Mouse (Mus musculus): ENCODE measurements around the gene Clstn1. TPM values are rescaled to one million over a fixed set of nuclear protein-coding genes. Genes with fewer than 3 reads are reported as not detected.

Clstn1 gene
- polyA plus RNA-seq, 1 experiment from 2014 or later, result 64.3 TPM

DNA sequence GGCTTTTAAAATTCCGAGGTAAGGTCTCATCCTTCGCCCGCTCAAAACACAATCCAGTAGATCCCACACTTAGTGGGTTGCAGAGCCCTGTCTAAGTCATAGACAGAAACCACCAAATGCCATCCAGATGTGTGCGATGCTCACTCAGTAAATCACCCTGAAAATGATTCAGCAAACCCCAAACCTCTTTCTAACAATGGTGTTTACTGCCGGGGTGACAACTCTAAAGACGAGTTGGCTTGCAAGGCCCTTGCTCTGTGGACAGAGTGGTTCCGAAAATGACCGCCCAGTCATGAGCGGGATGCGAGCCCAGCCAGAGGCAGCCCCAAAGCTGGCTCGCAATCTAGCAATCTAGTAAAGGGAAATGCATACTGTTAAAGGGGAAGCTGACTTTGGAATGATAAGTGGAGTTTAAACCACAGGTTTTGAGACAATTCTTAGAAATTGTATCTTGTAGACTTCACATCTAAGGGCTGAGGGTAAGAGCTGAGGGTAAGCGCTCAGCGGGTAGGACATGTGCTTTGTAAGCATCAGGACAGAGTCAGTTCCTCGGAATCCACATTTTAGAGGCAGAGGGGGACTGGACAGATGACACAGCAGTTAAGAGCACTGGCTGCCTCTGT is 75.8 kb downstream of the Clstn1 start:
- Histone ChIP-seq H3K4me1 (replicated peaks) (0 out of 2 replicates have a peak, but pooled peaks cover 5% of the 10 kb centered on the region), H3K36me3 (no peaks in the 10 kb centered on the region), H3K27me3 (no peaks in the 10 kb centered on the region), H3K9ac (replicated peaks) (no peak overlapping the region), H3K9me3 (no peaks in the 10 kb centered on the region), H3K4me2 (no peak overlapping the region), H3K27ac (no peak overlapping the region), H3K4me3 (replicated peaks) (no peak overlapping the region)
- ATAC-seq (ENCODE audit: insufficient number of reproducible peaks, insufficient read depth, low FRiP score, low TSS enrichment, low read depth), result no peak
- WGBS, result 80% methylated on average over 14 of the region's 14 CpGs

DNA sequence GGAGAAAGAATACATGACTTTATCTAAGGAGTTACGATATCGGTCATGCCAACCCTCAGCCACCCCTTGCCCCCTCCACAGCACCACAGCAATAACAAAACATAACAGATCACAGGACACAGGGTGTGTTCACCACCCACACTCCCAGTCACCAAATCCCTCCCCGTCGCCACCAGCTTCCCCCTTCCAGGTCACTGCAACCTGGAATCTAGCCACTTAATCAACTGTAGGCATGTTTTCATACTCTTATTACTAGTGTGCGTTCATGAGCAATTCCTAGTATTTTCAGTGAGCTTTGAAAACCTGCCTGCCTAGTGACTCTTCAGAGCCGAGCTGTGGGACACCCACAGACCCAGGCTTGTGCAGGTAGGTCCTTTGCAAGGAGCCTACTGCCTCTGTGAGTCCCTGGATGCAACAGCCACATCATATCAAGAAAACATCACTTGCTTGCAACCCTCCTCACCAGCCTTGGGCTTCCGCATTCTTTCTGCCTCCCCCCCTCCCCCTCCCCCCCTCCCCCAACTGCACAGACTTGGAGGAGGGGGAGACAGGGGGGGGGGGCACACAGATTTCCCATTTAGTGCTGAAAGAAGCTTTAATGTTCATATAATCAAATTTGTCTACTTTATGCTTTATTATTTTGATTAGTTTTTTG is 77.7 kb downstream of the Clstn1 start:
- Histone ChIP-seq H3K4me2 (no peak overlapping the region), H3K4me3 (replicated peaks) (no peak overlapping the region), H3K9me3 (no peaks in the 10 kb centered on the region), H3K27me3 (no peaks in the 10 kb centered on the region), H3K4me1 (replicated peaks) (0 out of 2 replicates have a peak, but pooled peaks cover 3% of the 10 kb centered on the region), H3K36me3 (no peaks in the 10 kb centered on the region), H3K9ac (replicated peaks) (no peak overlapping the region; the same call in 1 of the 2 replicates), H3K27ac (no peak overlapping the region)
- ATAC-seq (ENCODE audit: insufficient number of reproducible peaks, insufficient read depth, low FRiP score, low TSS enrichment, low read depth), result no peak
- WGBS, result 74% methylated on average over 7 of the region's 7 CpGs

DNA sequence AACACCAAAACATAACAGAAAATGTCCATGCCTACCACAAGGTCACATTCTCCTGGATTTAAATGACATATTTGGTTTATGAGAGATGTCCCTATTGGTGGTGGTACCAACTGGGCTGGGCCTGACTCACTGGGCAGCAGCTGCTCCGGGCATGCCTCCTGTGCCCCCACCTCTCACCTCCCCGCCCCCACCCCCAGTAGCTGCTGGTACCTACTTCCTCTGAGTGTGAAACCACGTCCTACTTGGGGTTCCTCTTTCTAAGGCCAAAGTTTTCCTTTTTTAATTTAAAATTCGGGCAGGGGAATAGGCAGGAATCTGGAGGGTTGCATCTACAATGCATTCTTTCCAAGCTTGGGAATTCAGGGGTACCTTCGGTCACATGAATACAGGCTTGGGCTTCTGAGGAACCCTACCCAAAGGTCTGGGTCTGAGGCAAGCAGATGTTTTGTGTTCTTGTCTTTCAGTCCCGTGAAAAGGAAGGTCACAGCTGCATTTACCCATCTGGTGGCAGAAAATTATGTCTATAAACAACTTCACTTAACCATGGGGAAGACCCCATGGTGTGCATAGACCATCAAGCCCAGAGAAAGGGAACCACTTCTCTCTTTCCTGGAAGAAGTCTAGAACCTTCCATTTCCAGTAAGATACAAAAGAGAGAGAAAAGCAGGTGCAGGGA is 78.9 kb downstream of the Clstn1 start:
- no peak overlapping the region for H3K4me2 ChIP-seq
- no peak overlapping the region for H3K27ac ChIP-seq
- H3K9ac ChIP-seq (replicated peaks), result no peak overlapping the region
- 78% methylated on average over 6 of the region's 6 CpGs for WGBS
- no peak for ATAC-seq (ENCODE audit: insufficient number of reproducible peaks, insufficient read depth, low FRiP score, low TSS enrichment, low read depth)
- H3K9me3 ChIP-seq, result no peaks in the 10 kb centered on the region
- H3K4me3 ChIP-seq (replicated peaks), result no peak overlapping the region
- H3K36me3 ChIP-seq, result no peaks in the 10 kb centered on the region
- 0 out of 2 replicates have a peak, but pooled peaks cover 3% of the 10 kb centered on the region for H3K4me1 ChIP-seq (replicated peaks)
- no peaks in the 10 kb centered on the region for H3K27me3 ChIP-seq

DNA sequence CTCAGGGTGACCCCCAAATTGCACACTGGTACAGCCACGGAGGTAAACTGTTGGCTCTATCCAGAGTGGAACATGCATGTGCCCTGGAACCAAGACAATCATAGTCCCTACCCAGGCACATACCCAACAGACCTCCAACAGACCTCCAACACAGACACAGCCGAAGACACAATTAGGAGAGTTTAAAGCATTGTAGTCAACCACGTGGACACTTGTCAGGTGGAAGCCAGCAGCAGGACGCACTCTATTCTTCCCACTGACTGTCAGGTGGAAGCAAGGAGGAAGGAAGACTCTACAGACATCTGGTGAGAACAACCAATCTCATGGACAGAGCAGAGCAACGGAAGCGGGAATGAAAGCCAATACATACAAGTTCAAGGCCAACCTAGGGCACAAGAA is 79.4 kb downstream of the Clstn1 start:
- ATAC-seq (ENCODE audit: insufficient number of reproducible peaks, insufficient read depth, low FRiP score, low TSS enrichment, low read depth), result no peak

DNA sequence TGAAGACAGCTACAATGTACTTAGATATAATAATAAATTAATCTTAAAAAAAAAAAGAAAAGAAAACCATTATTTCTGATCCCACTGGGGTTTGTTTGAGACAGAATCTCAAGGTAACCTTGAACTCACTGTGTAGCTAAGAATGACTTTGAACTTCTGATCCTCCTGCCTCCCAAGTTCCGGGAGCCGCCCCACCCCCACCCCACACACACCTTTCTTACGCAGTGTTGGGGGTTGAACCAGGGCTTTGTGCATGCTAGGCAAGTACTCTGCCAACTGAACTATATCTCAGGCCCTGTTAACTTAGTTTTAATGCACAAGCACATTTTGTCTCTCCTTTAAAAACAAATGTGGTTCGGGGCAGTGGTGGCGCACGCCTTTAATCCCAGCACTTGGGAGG is 84.9 kb downstream of the Clstn1 start:
- Histone ChIP-seq H3K27me3 (peaks cover 28% of the 10 kb centered on the region), H3K4me1 (replicated peaks) (0 out of 2 replicates have a peak, but pooled peaks cover 5% of the 10 kb centered on the region), H3K9ac (replicated peaks) (no peak overlapping the region), H3K9me3 (no peaks in the 10 kb centered on the region), H3K4me2 (no peak overlapping the region), H3K27ac (no peak overlapping the region), H3K4me3 (replicated peaks) (no peak overlapping the region), H3K36me3 (no peaks in the 10 kb centered on the region)
- no peak for ATAC-seq (ENCODE audit: insufficient number of reproducible peaks, insufficient read depth, low FRiP score, low TSS enrichment, low read depth)
- 95% methylated on average over 6 of the region's 6 CpGs for WGBS

More for the DNA sequence above, 79.4 kb downstream of the Clstn1 start:
- Histone ChIP-seq H3K4me2 (no peak overlapping the region), H3K36me3 (no peaks in the 10 kb centered on the region), H3K27ac (no peak overlapping the region), H3K4me3 (replicated peaks) (no peak overlapping the region), H3K9me3 (no peaks in the 10 kb centered on the region), H3K27me3 (no peaks in the 10 kb centered on the region), H3K4me1 (replicated peaks) (0 out of 2 replicates have a peak, but pooled peaks cover 3% of the 10 kb centered on the region), H3K9ac (replicated peaks) (no peak overlapping the region)
- 86% methylated on average over 6 of the region's 6 CpGs for WGBS

DNA sequence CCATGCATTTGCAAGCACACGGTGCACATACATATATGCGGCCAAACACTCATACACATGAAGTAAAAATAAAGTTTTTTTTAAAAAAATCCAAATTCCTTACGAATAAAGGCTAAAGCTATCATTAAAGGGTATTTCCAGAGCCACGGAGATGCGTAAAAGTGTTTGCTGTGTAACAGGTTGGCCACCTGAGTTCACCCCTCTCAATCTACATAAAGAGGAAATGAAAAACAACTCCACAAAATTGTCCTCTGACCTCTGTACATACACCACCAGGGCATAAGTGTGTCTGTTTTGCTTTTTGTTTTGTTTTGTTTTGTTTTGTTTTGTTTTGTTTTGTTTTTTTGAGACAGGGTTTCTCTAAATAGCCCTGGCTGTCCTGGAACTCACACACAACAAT is 86.5 kb downstream of the Clstn1 start:
- no peak overlapping the region for H3K27ac ChIP-seq
- no peaks in the 10 kb centered on the region for H3K36me3 ChIP-seq
- no peak overlapping the region for H3K9ac ChIP-seq (replicated peaks)
- H3K27me3 ChIP-seq, result peaks cover 33% of the 10 kb centered on the region
- ATAC-seq (ENCODE audit: insufficient number of reproducible peaks, insufficient read depth, low FRiP score, low TSS enrichment, low read depth), result no peak
- 92% methylated on average over 5 of the region's 5 CpGs for WGBS
- no peaks in the 10 kb centered on the region for H3K9me3 ChIP-seq
- no peak overlapping the region for H3K4me3 ChIP-seq (replicated peaks)
- 0 out of 2 replicates have a peak, but pooled peaks cover 5% of the 10 kb centered on the region for H3K4me1 ChIP-seq (replicated peaks)
- no peak overlapping the region for H3K4me2 ChIP-seq

DNA sequence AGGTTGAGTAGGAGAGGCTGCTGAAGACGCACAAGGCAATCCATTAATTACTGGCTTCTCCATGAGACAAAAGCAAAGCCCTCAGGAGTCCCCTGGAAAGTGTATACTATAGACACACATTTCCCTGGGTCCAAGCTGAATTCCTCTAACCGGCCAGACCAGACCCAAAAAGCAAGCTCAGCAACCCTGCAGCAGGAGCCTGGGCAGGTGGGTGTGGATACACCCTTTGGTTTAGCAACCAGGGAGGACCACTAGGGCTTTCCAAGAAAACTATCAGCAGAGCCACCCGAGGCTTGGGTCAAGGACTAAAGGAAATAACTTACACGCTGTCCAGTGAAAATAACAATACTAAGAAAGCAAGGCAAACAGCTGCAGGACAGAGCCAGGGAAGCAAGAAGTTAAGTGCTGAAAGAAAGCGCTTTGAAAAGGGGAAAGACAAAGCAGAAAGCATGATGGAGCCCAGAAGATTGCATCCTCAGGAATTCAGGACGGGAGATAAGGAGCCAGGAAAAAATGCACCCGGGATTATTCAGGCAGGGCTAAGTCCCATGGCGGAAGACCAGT is 88.6 kb downstream of the Clstn1 start:
- Histone ChIP-seq H3K9me3 (no peaks in the 10 kb centered on the region), H3K4me1 (replicated peaks) (0 out of 2 replicates have a peak, but pooled peaks cover 5% of the 10 kb centered on the region), H3K9ac (replicated peaks) (peak overlapping the region; percentile 64; the same call in 1 of the 2 replicates), H3K4me2 (peak overlapping the region; percentile 99), H3K27me3 (peaks cover 33% of the 10 kb centered on the region), H3K4me3 (replicated peaks) (peak overlapping the region; percentile 69), H3K36me3 (no peaks in the 10 kb centered on the region), H3K27ac (no peak overlapping the region)
- no peak for ATAC-seq (ENCODE audit: insufficient number of reproducible peaks, insufficient read depth, low FRiP score, low TSS enrichment, low read depth)
- WGBS, result 15% methylated on average over 8 of the region's 8 CpGs

DNA sequence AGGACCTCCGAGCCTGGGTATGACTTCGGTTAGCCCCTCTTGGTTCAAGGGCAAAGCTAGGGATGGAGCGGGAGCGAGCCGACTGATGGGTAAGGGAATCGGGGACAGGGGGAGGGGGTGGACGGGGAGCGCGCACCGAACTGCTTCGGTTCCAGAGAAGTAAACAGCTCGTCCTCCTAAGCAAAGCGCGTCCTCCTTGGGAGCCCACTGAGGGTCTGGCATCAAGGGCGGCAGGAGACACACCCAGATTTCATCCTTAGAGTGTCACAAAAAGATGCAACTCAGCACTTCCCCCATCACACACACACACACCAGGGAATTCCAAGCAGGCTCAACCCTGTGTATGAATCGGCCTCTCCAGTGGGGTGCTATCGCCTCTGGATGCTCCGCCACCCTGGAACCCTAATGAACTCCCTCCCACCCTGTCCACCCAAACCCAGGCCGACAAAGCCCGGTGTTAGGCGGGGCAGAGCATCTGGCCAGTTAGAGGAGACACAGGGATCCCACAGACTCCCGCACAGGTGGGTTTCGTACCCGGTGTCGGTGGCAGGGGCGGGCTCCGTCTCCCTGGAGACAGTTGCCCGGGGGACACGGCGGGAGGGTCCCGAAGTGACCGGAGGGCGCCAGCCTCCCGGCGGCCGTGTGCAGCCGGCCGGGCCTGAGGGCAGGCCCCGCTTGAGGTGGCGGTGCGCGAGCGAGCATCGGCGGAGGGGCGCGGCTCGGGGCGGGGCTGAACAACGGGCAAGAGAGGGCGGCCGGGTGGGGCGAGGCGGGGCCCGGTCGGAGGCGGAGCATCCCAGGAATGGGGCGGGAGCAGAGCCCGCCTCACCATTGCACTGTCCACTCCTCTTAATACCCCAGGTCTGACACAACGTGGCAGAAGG is 89.4 kb downstream of the Clstn1 start:
- under 1% methylated on average over 60 of the region's 60 CpGs for WGBS
- Histone ChIP-seq H3K4me3 (replicated peaks) (peak overlapping the region; percentile 69), H3K9ac (replicated peaks) (peak overlapping the region; percentile 64), H3K4me2 (peak overlapping the region; percentile 99), H3K27ac (no peak overlapping the region), H3K9me3 (no peaks in the 10 kb centered on the region), H3K4me1 (replicated peaks) (0 out of 2 replicates have a peak, but pooled peaks cover 5% of the 10 kb centered on the region), H3K36me3 (no peaks in the 10 kb centered on the region), H3K27me3 (peaks cover 33% of the 10 kb centered on the region)
- ATAC-seq (ENCODE audit: insufficient number of reproducible peaks, insufficient read depth, low FRiP score, low TSS enrichment, low read depth), result peak; percentile 83

DNA sequence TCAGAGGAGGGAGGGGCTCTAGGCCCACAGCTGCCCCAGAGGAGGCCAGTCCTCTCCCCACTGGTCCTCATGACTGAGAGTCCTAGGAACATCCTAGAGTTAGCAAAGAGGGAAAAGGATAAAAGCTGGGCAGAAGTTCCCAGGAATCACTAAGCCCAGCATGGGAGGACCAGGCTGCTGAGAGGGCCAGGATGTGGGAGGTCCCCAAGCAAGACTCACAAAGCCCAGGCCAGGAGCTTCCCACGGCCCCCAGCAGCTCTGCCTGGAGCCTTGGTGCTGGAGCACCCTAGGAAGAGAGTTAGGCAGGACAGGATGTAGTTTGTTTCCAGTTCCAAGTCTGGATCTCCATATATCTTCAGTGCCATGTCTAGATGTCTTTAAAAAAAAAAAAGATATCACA is 91.7 kb downstream of the Clstn1 start:
- H3K4me3 ChIP-seq (replicated peaks), result no peak overlapping the region
- no peaks in the 10 kb centered on the region for H3K9me3 ChIP-seq
- no peak overlapping the region for H3K27ac ChIP-seq
- H3K4me1 ChIP-seq (replicated peaks), result 0 out of 2 replicates have a peak, but pooled peaks cover 5% of the 10 kb centered on the region
- ATAC-seq (ENCODE audit: insufficient number of reproducible peaks, insufficient read depth, low FRiP score, low TSS enrichment, low read depth), result no peak
- 87% methylated on average over 1 of the region's 1 CpGs for WGBS
- H3K36me3 ChIP-seq, result no peaks in the 10 kb centered on the region
- H3K27me3 ChIP-seq, result peaks cover 33% of the 10 kb centered on the region
- H3K9ac ChIP-seq (replicated peaks), result no peak overlapping the region
- no peak overlapping the region for H3K4me2 ChIP-seq

DNA sequence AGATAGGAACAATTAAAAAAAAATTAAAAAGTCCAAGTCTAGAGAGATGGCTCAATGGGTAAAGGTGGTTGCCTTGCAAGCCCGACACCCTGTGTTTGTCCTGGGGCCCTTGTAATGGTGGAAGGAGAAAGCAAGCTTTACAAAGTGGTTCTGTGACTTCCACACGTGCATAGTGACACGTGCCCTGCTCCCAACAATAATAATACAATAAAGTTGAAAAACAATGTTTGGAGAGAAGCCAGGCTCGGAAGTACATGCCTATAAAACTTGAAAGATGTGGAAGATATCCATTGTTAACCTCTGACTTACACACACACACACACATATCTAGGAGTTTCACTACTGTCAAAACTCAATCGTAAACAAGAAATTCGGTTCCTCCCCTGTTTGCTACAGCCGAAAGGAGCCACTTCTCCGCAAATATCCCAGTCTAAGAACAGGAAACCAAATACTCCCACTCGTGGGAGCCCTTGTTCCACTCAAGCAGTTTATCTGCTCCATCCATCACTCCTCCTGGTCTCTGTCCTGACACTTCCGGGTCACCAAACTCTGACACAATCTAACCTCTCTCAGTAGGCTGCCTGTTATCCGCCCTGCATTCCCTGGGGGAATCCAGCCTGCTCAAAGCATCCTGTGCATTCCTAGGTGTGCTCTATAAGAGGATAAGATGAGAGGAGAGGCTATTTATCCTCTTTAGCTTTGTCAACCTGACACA is 92.9 kb downstream of the Clstn1 start:
- Histone ChIP-seq H3K27ac (no peak overlapping the region), H3K4me1 (replicated peaks) (peaks cover 9% of the 10 kb centered on the region; the same call in 1 of the 2 replicates), H3K27me3 (peaks cover 24% of the 10 kb centered on the region), H3K9me3 (no peaks in the 10 kb centered on the region), H3K36me3 (no peaks in the 10 kb centered on the region), H3K4me2 (no peak overlapping the region), H3K4me3 (replicated peaks) (no peak overlapping the region), H3K9ac (replicated peaks) (no peak overlapping the region)
- 71% methylated on average over 11 of the region's 11 CpGs for WGBS
- ATAC-seq (ENCODE audit: insufficient number of reproducible peaks, insufficient read depth, low FRiP score, low TSS enrichment, low read depth), result no peak
